Mouse (Mus musculus) midbrain, embryonic 11.5 days (tissue): ENCODE data around the gene Sidt1. TPM values are rescaled to one million over a fixed set of nuclear protein-coding genes. Genes with fewer than 3 reads are reported as not detected.

Experiments used
- polyA plus RNA-seq: library from polyadenylated mRNA; unstranded; fragments of >200 nt; fragmentation: Nextera tagmentation; extraction: Ambion mirVana; gene quantifications from 2 replicates; pipeline ENCODE4 v1.2.1, GENCODE M21; 2014

Sidt1 gene
- polyA plus RNA-seq, 1 experiment from 2014 or later, result 0.31 TPM

Other genes starting within 250 kb of the Sidt1 start
- 72.1 and 81.9 TPM in 2 replicates for gene Atp6v1a, start 193.5 kb downstream of the Sidt1 start, polyA plus RNA-seq
- 100 and 111 TPM in 2 replicates for gene Naa50, start 193.4 kb downstream of the Sidt1 start, polyA plus RNA-seq
- 4.1 and 4.6 TPM in 2 replicates for gene Usf3, start 159.9 kb downstream of the Sidt1 start, polyA plus RNA-seq
- 36.8 and 38.5 TPM in 2 replicates for gene Spice1, start 13.9 kb upstream of the Sidt1 start, polyA plus RNA-seq
- gene Cfap44, start 61.6 kb upstream of the Sidt1 start, polyA plus RNA-seq, result 0.89 and 1.5 TPM in 2 replicates
- 37.8 and 44.7 TPM in 2 replicates for gene Boc, start 225.7 kb upstream of the Sidt1 start, polyA plus RNA-seq